Mouse (Mus musculus) G1E (cell line): ENCODE measurements around the gene Tnfrsf13c. TPM values are rescaled to one million over a fixed set of nuclear protein-coding genes. Genes with fewer than 3 reads are reported as not detected.

Experiments used
- ATAC-seq: 2 replicates; pipeline ENCODE4 v1.8.0; 2016; ENCODE audit warnings: mild to moderate bottlenecking; ENCODE audit not compliant: insufficient number of reproducible peaks, poor library complexity, low FRiP score, severe bottlenecking; ENCODE audit errors: extremely low read depth
- DNase-seq: peaks from one replicate; pipeline ENCODE4 v3.0.0; 2012; ENCODE audit warnings: low spot score
- H3K27me3 ChIP-seq: 2 replicates; pipeline ENCODE4 v1.6.1; 2012; ENCODE audit warnings: mild to moderate bottlenecking, low read length, inconsistent platforms; ENCODE audit not compliant: insufficient read depth
- H3K36me3 ChIP-seq: replicated peaks from 2 replicates; pipeline ENCODE3; 2012; ENCODE audit warnings: mild to moderate bottlenecking, inconsistent platforms
- H3K4me1 ChIP-seq: 2 replicates; pipeline ENCODE4 v1.6.1; 2012; ENCODE audit warnings: low read depth, low read length, inconsistent platforms, mixed read lengths; ENCODE audit not compliant: insufficient read depth
- H3K4me3 ChIP-seq: 2 replicates; pipeline ENCODE4 v1.5.1; 2012; ENCODE audit warnings: low read depth, mild to moderate bottlenecking, inconsistent platforms, low read length, moderate library complexity, mixed read lengths
- H3K9me3 ChIP-seq: replicated peaks from 2 replicates; pipeline ENCODE4 v1.6.1; 2012; ENCODE audit warnings: inconsistent platforms
- CTCF ChIP-seq: IDR thresholded peaks from 2 replicates; pipeline ENCODE4 v1.5.1; 2012; ENCODE audit warnings: low read depth, low read length, inconsistent platforms, mixed read lengths
- GATA1 ChIP-seq: IDR thresholded peaks from 2 replicates; pipeline ENCODE4 v1.6.1; 2012; ENCODE audit warnings: borderline replicate concordance, low read length, inconsistent platforms, mixed read lengths
- GATA2 ChIP-seq: IDR thresholded peaks from 2 replicates; pipeline ENCODE4 v1.6.1; 2012; ENCODE audit warnings: low read depth, low read length, inconsistent platforms, borderline replicate concordance
- POLR2AphosphoS5 ChIP-seq: IDR thresholded peaks from 2 replicates; pipeline ENCODE4 v1.6.1; 2012; ENCODE audit warnings: low read depth, low read length, inconsistent platforms; ENCODE audit not compliant: insufficient replicate concordance
- TAL1 ChIP-seq: conservative IDR thresholded peaks from 2 replicates; pipeline ENCODE4 v1.6.1; 2012; ENCODE audit warnings: low read depth, low read length, inconsistent platforms, mixed read lengths
- polyA plus RNA-seq: library from polyadenylated mRNA; stranded (reverse); fragments of >175 nt; gene quantifications from 2 replicates; pipeline ENCODE4 v1.2.3, GENCODE M21; 2012
- total RNA-seq, 2 experiments: library from RNA; stranded (forward) in 1 of 2; stranded (reverse) in 1 of 2; fragments of 200-1000 nt in 1 of 2; fragments of >200 nt in 1 of 2; fragmentation: Nextera tagmentation in 1 of 2; gene quantifications; 2 replicates each; pipeline ENCODE4 v1.2.3; 2014 to 2017

Tnfrsf13c gene
- total and polyA plus RNA-seq, 3 experiments = 0.65 to 1.6 (median 0.71) TPM

- H3K9me3 ChIP-seq = no peaks in the 10 kb centered on the region
- no peak overlapping the region for H3K4me3 ChIP-seq
- no peak for TF ChIP-seq GATA2
- TF ChIP-seq POLR2AphosphoS5 = no peak
- TF ChIP-seq GATA1 = no peak
- TF ChIP-seq TAL1 = no peak
- TF ChIP-seq CTCF = no peak
- peaks cover 43% of the 10 kb centered on the region for H3K4me1 ChIP-seq
- DNase-seq (no peak), ATAC-seq (no peak)
- peaks cover 67% of the 10 kb centered on the region for H3K27me3 ChIP-seq
- no peaks in the 10 kb centered on the region for H3K36me3 ChIP-seq
Measured at GRCm38 (mm10) chr15:82223251-82223650, 918 bp downstream of the Tnfrsf13c start.

GRCm38 (mm10) chr15:82221104-82221860, 2.9 kb downstream of the Tnfrsf13c start:
- TF ChIP-seq CTCF (peak; percentile 14; the same call in 1 of the 2 replicates), TAL1 (no peak), GATA1 (no peak)
- Histone ChIP-seq H3K9me3 (no peaks in the 10 kb centered on the region), H3K36me3 (no peaks in the 10 kb centered on the region), H3K27me3 (peaks cover 85% of the 10 kb centered on the region), H3K4me1 (peaks cover 44% of the 10 kb centered on the region), H3K4me3 (no peak overlapping the region)
- no peak for DNase-seq
- ATAC-seq = no peak

GRCm38 (mm10) chr15:82220003-82220675, 4.0 kb downstream of the Tnfrsf13c start:
- H3K4me1 ChIP-seq = peaks cover 32% of the 10 kb centered on the region
- no peak overlapping the region for H3K4me3 ChIP-seq
- H3K36me3 ChIP-seq = no peaks in the 10 kb centered on the region
- no peak for DNase-seq
- TF ChIP-seq POLR2AphosphoS5 (no peak), GATA1 (no peak), TAL1 (no peak), CTCF (no peak), GATA2 (no peak)
- H3K9me3 ChIP-seq = no peaks in the 10 kb centered on the region
- peaks cover 85% of the 10 kb centered on the region for H3K27me3 ChIP-seq
- no peak for ATAC-seq

GRCm38 (mm10) chr15:82218778-82219666, 5.1 kb downstream of the Tnfrsf13c start:
- H3K9me3 ChIP-seq = no peaks in the 10 kb centered on the region
- DNase-seq = no peak
- H3K36me3 ChIP-seq = no peaks in the 10 kb centered on the region
- H3K4me3 ChIP-seq = no peak overlapping the region
- TF ChIP-seq TAL1 = no peak
- TF ChIP-seq POLR2AphosphoS5 = no peak
- no peak for TF ChIP-seq GATA2
- peaks cover 83% of the 10 kb centered on the region for H3K27me3 ChIP-seq
- H3K4me1 ChIP-seq = peaks cover 21% of the 10 kb centered on the region
- ATAC-seq = no peak

GRCm38 (mm10) chr15:82217980-82218379, 6.2 kb downstream of the Tnfrsf13c start:
- H3K27me3 ChIP-seq = peaks cover 84% of the 10 kb centered on the region
- peaks cover 11% of the 10 kb centered on the region for H3K4me1 ChIP-seq
- peaks cover 2% of the 10 kb centered on the region; the same call in 1 of the 2 replicates for H3K9me3 ChIP-seq
- DNase-seq (no peak), ATAC-seq (no peak)
- TF ChIP-seq CTCF (no peak), TAL1 (no peak), GATA2 (no peak), GATA1 (no peak), POLR2AphosphoS5 (no peak)
- H3K36me3 ChIP-seq = no peaks in the 10 kb centered on the region
- no peak overlapping the region for H3K4me3 ChIP-seq

- no peak for TF ChIP-seq POLR2AphosphoS5
- Histone ChIP-seq H3K9me3 (peaks cover 11% of the 10 kb centered on the region), H3K4me1 (peaks cover 10% of the 10 kb centered on the region), H3K4me3 (no peak overlapping the region), H3K27me3 (peaks cover 86% of the 10 kb centered on the region), H3K36me3 (no peaks in the 10 kb centered on the region)
- no peak for DNase-seq
- no peak for ATAC-seq
Measured at GRCm38 (mm10) chr15:82217039-82217438, 7.1 kb downstream of the Tnfrsf13c start.
